In genomic region chr17:34934031-34934430, GRCm38 (mm10) we compare ENCODE assay signal across 13 mouse cellular contexts. TPM values are rescaled to one million over a fixed set of nuclear protein-coding genes. Genes with fewer than 3 reads are reported as not detected.
DNase-seq lines count a peak whose midpoint lies in the region; ATAC-seq and TF ChIP-seq lines count a peak whose summit lies in the region.
"Had no signal": no experiment of that assay in that cellular context is flagged by ENCODE, and none has a peak within 500 bp of the region (broad histone marks: within the 10 kb centered on the region; RNA-seq: fewer than 3 reads in every experiment).

No protein-coding gene starts in this region.

- H3K79me2 ChIP-seq in liver, adult 2 months (ENCODE audit: control insufficient read depth, insufficient read depth, low read length), result peaks cover 7% of the 10 kb centered on the region; the same call in 1 of the 2 replicates

- WGBS in liver, adult 2 months, result 20% methylated on average over 24 of the region's 24 CpGs
- WGBS in intestine, embryonic 16.5 days, result 74% methylated on average over 24 of the region's 24 CpGs
- 68% methylated on average over 24 of the region's 24 CpGs for WGBS in liver, embryonic 12.5 days (ENCODE audit: insufficient replicate concordance)

- H3K4me1 ChIP-seq in liver, adult 2 months (ENCODE audit: control insufficient read depth, insufficient read depth, low read length), result peaks cover 16% of the 10 kb centered on the region
- H3K4me1 ChIP-seq in intestine, embryonic 16.5 days (ENCODE audit: control insufficient read depth, insufficient read depth, low read length), result peaks cover 18% of the 10 kb centered on the region
- peaks cover 38% of the 10 kb centered on the region for H3K4me1 ChIP-seq in liver, embryonic 12.5 days

- H3K27ac ChIP-seq in liver, adult 2 months (replicated peaks; ENCODE audit: insufficient read depth, low read depth, low read length), result no peak overlapping the region
- H3K27ac ChIP-seq in intestine, embryonic 16.5 days (ENCODE audit: low read length), result 0 out of 2 replicates have a peak overlapping the region, but pooled peaks have one; percentile 33
- no peak overlapping the region for H3K27ac ChIP-seq in liver, embryonic 12.5 days

- peak overlapping the region; percentile 37 for H3K4me3 ChIP-seq in liver, adult 2 months (ENCODE audit: insufficient read depth, low read depth, low read length)
- H3K4me3 ChIP-seq in intestine, embryonic 16.5 days (ENCODE audit: low read length), result peak overlapping the region; percentile 15; the same call in 1 of the 2 replicates
- H3K4me3 ChIP-seq in liver, embryonic 12.5 days, result no peak overlapping the region

- H3K9me3 ChIP-seq in intestine, embryonic 16.5 days (ENCODE audit: control insufficient read depth, low read length), result no peaks in the 10 kb centered on the region
- no peaks in the 10 kb centered on the region for H3K9me3 ChIP-seq in liver, embryonic 12.5 days (replicated peaks)

- TF ChIP-seq CTCF in liver, adult 2 months (IDR thresholded peaks at IDR 0.05; ENCODE audit: low read depth, low read length), result no peak

- H3K4me2 ChIP-seq in intestine, embryonic 16.5 days (ENCODE audit: low read depth, low read length), result peak overlapping the region; percentile 42
- H3K4me2 ChIP-seq in liver, embryonic 12.5 days, result peak overlapping the region; percentile 31

- no peak for TF ChIP-seq POLR2A in liver, adult 2 months (IDR thresholded peaks at IDR 0.05; ENCODE audit: extremely low read depth, insufficient read depth, low read length)

- H3K9ac ChIP-seq in liver, adult 2 months (ENCODE audit: low read depth, low read length), result peak overlapping the region; percentile 17
- H3K9ac ChIP-seq in intestine, embryonic 16.5 days (ENCODE audit: low read depth, low read length), result peak overlapping the region; percentile 53
- no peak overlapping the region for H3K9ac ChIP-seq in liver, embryonic 12.5 days

- no peak for ATAC-seq in intestine, embryonic 16.5 days
- no peak for ATAC-seq in liver, embryonic 12.5 days
- ATAC-seq in megakaryocyte progenitor cell, adult 5-6 weeks (replicated peaks; ENCODE audit: poor library complexity), result no peak
- ATAC-seq: Patski had no signal

- H3K36me3 ChIP-seq in liver, adult 2 months (ENCODE audit: control insufficient read depth, insufficient read depth, low read length), result no peaks in the 10 kb centered on the region; the same call in 1 of the 2 replicates
- H3K36me3 ChIP-seq in intestine, embryonic 16.5 days (ENCODE audit: control insufficient read depth, insufficient read depth, low read length), result peaks cover 13% of the 10 kb centered on the region
- H3K36me3 ChIP-seq in liver, embryonic 12.5 days, result peaks cover 18% of the 10 kb centered on the region; the same call in 1 of the 2 replicates

- H3K27me3 ChIP-seq in liver, adult 2 months (ENCODE audit: control insufficient read depth, insufficient read depth, low read length), result no peaks in the 10 kb centered on the region
- no peaks in the 10 kb centered on the region for H3K27me3 ChIP-seq in intestine, embryonic 16.5 days (replicated peaks; ENCODE audit: control insufficient read depth, insufficient read depth, low read length)
- H3K27me3 ChIP-seq in liver, embryonic 12.5 days (replicated peaks), result no peaks in the 10 kb centered on the region
- H3K27me3 ChIP-seq: Patski had no signal

- DNase-seq in cerebellum, adult 9-11 months, result peak; percentile 24
- DNase-seq in cerebellum, postnatal 10 days, result no peak
- peak; percentile 74 for DNase-seq in liver, adult 2 months (ENCODE audit: extremely low read depth, low read depth, low spot score)
- DNase-seq in liver, result no peak
- no peak for DNase-seq in cerebellum, adult 9-10 months
- DNase-seq: gastrocnemius, postnatal 10 days; lung, postnatal 14 days had no signal

RNA-seq across cellular contexts. Expression of gene Neu1, which starts 3.0 kb away (rescaled TPM):
- 27.6 and 36.8 TPM in 2 replicates for total RNA-seq in liver, adult 2 months (2014; rRNA removed)
- polyA plus RNA-seq in liver, adult 2 months (2012; rRNA removed), result 52.5 and 62.5 TPM in 2 replicates
- 226 and 301 TPM in 2 replicates for polyA plus RNA-seq in intestine, embryonic 16.5 days (2015; fragmentation: Nextera tagmentation; extraction: Ambion mirVana)
- 16.9 and 17.3 TPM in 2 replicates for polyA plus RNA-seq in liver, embryonic 12.5 days (2016; fragmentation: Nextera tagmentation; extraction: Ambion mirVana)
- total RNA-seq in megakaryocyte progenitor cell, adult 5-6 weeks (2015), result 21.6 and 24.5 TPM in 2 replicates
- total RNA-seq in megakaryocyte progenitor cell, adult 5-6 weeks (2017), result 28.4 and 29.8 TPM in 2 replicates

RNA-seq across cellular contexts. Expression of gene Slc44a4, which starts 19.8 kb away (rescaled TPM):
- total RNA-seq in liver, adult 2 months (2014; rRNA removed), result 0.13 and 0.18 TPM in 2 replicates
- 0.34 and 0.35 TPM in 2 replicates for polyA plus RNA-seq in liver, adult 2 months (2012; rRNA removed)
- 108 and 134 TPM in 2 replicates for polyA plus RNA-seq in intestine, embryonic 16.5 days (2015; fragmentation: Nextera tagmentation; extraction: Ambion mirVana)
- 0.75 and 0.79 TPM in 2 replicates for polyA plus RNA-seq in liver, embryonic 12.5 days (2016; fragmentation: Nextera tagmentation; extraction: Ambion mirVana)
- total RNA-seq in megakaryocyte progenitor cell, adult 5-6 weeks (2015), result 0.81 and 1.8 TPM in 2 replicates
- 0.61 and 0.75 TPM in 2 replicates for total RNA-seq in megakaryocyte progenitor cell, adult 5-6 weeks (2017)
- total RNA-seq: gastrocnemius, postnatal 10 days had no signal
- polyA plus RNA-seq: neural tube, embryonic 11.5 days had no signal

RNA-seq across cellular contexts. Expression of gene Hspa1b, which starts 25.0 kb away (rescaled TPM):
- 3.6 and 10.1 TPM in 2 replicates for total RNA-seq in liver, adult 2 months (2014; rRNA removed)
- polyA plus RNA-seq in liver, adult 2 months (2012; rRNA removed), result 10.0 and 11.2 TPM in 2 replicates
- polyA plus RNA-seq in intestine, embryonic 16.5 days (2015; fragmentation: Nextera tagmentation; extraction: Ambion mirVana), result 0.22 and 0.24 TPM in 2 replicates
- 0.11 and 0.21 TPM in 2 replicates for polyA plus RNA-seq in liver, embryonic 12.5 days (2016; fragmentation: Nextera tagmentation; extraction: Ambion mirVana)
- total RNA-seq in megakaryocyte progenitor cell, adult 5-6 weeks (2015), result 19.3 and 27.4 TPM in 2 replicates
- total RNA-seq in megakaryocyte progenitor cell, adult 5-6 weeks (2017), result 22.7 and 24.4 TPM in 2 replicates

RNA-seq across cellular contexts. Expression of gene Gm20481, which starts 35.7 kb away (rescaled TPM):
- not detected in 2 replicates for total RNA-seq in liver, adult 2 months (2014; rRNA removed)
- polyA plus RNA-seq in liver, adult 2 months (2012; rRNA removed), result not detected in 2 replicates
- not detected in 2 replicates for polyA plus RNA-seq in intestine, embryonic 16.5 days (2015; fragmentation: Nextera tagmentation; extraction: Ambion mirVana)
- polyA plus RNA-seq in liver, embryonic 12.5 days (2016; fragmentation: Nextera tagmentation; extraction: Ambion mirVana), result 0.73 TPM in 1 of 2 replicates, not detected in the other
- total RNA-seq in megakaryocyte progenitor cell, adult 5-6 weeks (2015), result not detected in 2 replicates
- not detected in 2 replicates for total RNA-seq in megakaryocyte progenitor cell, adult 5-6 weeks (2017)
- total RNA-seq: gastrocnemius, postnatal 10 days had no signal
- polyA plus RNA-seq: brain, embryonic 14.5 days; neural tube, embryonic 11.5 days had no signal

RNA-seq across cellular contexts. Expression of gene Ehmt2, which starts 35.8 kb away (rescaled TPM):
- 45.2 and 54.6 TPM in 2 replicates for total RNA-seq in liver, adult 2 months (2014; rRNA removed)
- 81.8 and 103 TPM in 2 replicates for polyA plus RNA-seq in liver, adult 2 months (2012; rRNA removed)
- polyA plus RNA-seq in intestine, embryonic 16.5 days (2015; fragmentation: Nextera tagmentation; extraction: Ambion mirVana), result 59.8 and 61.9 TPM in 2 replicates
- polyA plus RNA-seq in liver, embryonic 12.5 days (2016; fragmentation: Nextera tagmentation; extraction: Ambion mirVana), result 27.1 and 32.8 TPM in 2 replicates
- 72.4 and 73.5 TPM in 2 replicates for total RNA-seq in megakaryocyte progenitor cell, adult 5-6 weeks (2015)
- total RNA-seq in megakaryocyte progenitor cell, adult 5-6 weeks (2017), result 107 and 108 TPM in 2 replicates

Comparison
In these comparisons a context has a peak if more than half of its experiments do, and no peak if none do; other contexts are left out.
1. DNase-seq: peak in cerebellum, adult 9-11 months (single experiment) and liver, adult 2 months (single experiment); none in cerebellum, postnatal 10 days (0 of 2), liver (single experiment) and cerebellum, adult 9-10 months (single experiment).
2. RNA of gene Slc44a4, which starts 19.8 kb away (polyA plus RNA-seq): 108 to 134 TPM in intestine, embryonic 16.5 days; 0.75 to 0.79 TPM in liver, embryonic 12.5 days and 0.34 to 0.35 TPM in liver, adult 2 months; every median in the first group is over 10 times any median in the second.